Mouse (Mus musculus) cerebellum, adult 8-10 months (tissue): ENCODE data around the gene Grcc10.

Experiments
- DNase-seq: peaks from one replicate; pipeline ENCODE4 v3.0.0; 2022

The Grcc10 gene

GRCm38 (mm10) chr6:124699366-124699765, 41.8 kb downstream of the Grcc10 start:
- no peak for DNase-seq

DNA sequence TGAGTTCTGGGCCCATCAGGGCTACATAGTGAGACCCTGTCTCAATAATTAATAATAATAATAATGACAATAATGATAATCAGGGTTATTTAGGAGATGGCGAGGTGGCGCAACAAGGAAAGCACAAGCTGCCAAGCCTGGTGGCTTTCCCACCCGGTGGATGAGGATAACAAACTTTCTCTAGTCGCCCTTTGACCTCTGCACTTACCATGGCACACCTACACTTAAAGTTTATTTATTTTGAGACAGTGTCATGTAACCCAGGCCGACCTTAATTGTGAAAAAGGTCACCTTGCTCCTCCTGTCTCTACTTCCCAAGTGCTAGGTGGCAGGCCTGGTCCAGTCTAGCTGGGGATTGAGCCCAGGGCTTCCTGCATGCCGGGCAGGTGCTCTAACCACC, 42.4 kb downstream of the Grcc10 start:
- no peak for DNase-seq

- DNase-seq, result no peak
These were observed 44.6 kb downstream of the Grcc10 start for GRCm38 (mm10) chr6:124696441-124697150.

DNA sequence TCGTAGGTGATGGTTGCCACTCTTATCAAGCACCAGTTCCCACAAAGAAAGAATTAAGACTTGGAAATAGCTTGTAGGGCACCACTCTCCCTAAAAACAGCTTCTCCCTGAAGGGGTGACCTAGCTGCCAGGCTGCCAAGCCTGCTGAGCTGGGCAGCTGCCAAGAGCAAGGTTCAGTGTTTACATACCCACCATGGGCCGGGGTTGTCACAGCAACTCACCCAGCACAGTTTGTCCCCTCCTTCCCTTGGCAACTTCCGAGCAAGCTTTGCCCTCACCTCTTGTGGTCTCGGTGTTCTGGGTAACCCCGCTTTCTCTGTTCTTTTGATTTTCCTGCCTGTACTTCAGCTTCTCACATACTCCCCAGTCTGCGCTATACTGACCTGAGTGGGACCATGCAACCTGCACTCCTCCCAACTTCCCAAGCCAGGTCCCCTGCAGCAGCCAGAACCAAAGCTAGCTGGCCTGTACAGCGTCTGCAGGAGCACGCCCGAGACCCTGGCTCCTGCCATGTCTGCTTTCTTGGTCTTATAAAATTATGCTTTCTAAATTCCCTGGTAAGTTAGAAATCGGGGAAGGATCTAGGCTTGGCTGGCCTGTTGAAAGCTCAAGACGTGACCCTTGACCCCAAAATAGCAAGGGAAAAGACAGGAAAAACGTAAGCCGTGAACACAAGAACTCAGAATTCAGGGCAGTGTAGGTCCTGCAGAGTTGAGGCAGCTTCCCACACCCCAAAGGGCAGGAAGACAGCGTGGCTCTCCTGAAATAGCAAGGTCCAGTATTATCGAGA, 46.8 kb downstream of the Grcc10 start:
- peak; percentile 56 for DNase-seq

DNA sequence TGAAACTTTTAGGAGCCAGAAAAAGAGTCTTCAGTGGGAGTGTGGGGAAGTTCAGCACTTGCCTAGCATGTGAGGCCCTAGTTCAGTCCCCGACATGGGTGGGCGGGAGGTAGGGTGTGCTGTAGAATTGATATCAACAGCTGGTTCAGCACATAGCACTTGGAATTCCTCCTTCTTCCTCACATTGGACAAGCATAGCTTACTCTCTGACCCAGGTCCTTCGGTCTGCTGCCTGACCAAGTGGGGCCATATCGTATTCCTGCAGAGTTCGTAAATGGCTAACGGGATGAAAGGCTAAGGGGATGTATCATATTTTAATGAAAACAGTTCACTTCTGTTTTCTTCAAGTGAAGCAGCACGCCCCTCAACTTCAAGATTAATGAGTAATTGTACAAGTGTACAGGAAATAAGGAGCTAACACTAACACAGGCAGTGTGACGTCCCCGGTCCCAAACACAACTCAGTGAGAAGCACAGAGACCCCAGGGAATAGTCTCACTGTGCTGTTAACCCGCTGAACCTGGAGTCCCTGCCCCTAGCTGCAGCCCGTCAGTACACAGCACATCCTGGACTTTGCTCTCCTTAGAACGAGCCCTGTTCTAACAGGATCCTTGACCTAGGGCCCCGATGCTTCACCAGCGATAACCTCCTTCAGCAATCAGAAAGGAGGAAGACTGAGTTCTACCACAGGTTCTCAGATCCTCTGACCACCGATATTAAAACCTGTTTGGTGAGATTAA, 47.8 kb downstream of the Grcc10 start:
- no peak for DNase-seq

- no peak for DNase-seq
These were observed 50.7 kb downstream of the Grcc10 start for GRCm38 (mm10) chr6:124690517-124690916.
